Mouse (Mus musculus) G1E-ER4 (cell line): ENCODE measurements around the gene Pabpn1. TPM values are rescaled to one million over a fixed set of nuclear protein-coding genes. Genes with fewer than 3 reads are reported as not detected.

Source experiments
- GATA1 ChIP-seq: IDR thresholded peaks from one replicate; pipeline ENCODE4 v1.8.0; 2012; ENCODE audit warnings: low read length, inconsistent platforms
- polyA plus RNA-seq: library from polyadenylated mRNA; stranded (reverse); fragments of >175 nt; gene quantifications from 2 replicates; pipeline ENCODE4 v1.2.3, GENCODE M21; 2012

The Pabpn1 gene
- 412 and 528 TPM in 2 replicates for polyA plus RNA-seq

DNA sequence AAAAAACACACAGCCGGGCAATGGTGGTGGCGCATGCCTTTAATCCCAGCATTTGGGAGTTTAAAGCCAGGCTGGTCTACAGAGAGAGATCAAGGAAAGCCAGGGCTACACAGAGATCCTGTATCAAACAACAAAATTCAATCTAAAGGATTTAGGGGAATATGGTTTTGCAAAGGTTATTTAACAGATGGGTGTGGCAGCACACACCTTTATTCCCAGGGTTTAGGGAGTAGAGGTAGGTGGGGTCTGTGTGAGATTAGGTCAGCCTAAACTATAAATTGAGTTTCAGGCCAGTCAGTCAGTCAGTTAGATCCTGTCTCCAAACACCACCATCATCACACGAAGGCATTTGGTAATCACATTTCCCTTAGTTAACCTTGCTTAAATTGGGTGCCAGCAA, at the start of gene Pabpn1:
TSS of gene Pabpn1 (plus strand) at position 301 of the 400 bp plus-strand sequence.
- TF ChIP-seq GATA1: no peak

DNA sequence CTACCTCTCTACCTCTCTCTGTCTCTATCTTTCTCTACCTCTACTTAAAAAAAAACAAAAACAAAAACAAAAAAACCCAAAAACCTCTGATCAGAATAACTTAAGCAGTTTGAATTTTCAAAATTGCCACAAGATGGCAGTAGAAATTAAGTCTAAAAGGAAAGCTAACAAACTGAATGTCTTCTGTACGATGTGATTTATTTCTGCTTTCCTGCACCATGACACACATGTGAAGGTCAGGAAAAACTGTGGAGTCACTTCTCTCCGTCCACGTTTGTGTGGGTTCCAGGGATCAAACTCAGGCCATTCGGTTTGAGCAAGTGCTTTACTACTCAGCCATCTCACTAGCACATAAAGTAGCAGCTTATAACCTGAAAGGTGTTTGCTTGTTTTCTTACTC, 48.8 kb upstream of the Pabpn1 start:
- no peak for TF ChIP-seq GATA1

DNA sequence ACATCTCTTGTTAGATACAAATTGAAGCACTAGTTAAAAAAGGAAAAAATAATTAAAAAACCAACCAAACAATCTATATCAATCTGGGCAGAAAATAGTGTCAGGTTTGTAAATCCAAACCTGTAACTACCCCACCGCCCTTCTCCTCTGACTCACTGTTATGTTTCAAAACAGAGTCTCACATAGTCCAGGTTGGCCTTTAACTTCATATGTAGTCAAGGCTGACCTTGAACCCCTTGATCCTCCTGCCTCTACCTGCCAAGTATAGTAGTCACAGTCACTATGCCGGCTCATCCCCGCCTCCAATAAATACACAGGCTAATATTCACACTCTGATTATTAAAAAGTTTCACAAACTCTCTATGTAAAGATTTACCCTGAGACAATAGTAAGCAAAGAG, 36.6 kb upstream of the Pabpn1 start:
- TF ChIP-seq GATA1: no peak

DNA sequence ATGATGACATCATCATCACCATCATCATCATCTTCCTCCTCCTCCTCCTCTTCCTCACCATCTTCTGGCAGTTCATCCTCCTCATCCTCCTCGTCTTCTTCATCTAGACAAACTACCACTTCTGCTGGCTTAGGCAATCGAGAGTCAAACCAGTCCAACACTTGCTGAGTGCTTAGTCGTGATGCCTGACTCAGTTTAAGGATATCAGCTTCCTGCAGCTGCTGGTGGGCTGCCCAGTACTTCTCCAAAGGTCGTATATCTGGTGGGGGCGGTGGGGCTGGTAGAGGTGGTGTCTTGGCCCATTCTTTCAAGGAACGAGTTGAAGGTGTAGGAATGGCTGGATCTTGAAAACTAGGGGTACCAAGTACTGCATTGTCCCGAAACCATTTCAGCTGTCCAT, 35.6 kb upstream of the Pabpn1 start:
- TF ChIP-seq GATA1: no peak

DNA sequence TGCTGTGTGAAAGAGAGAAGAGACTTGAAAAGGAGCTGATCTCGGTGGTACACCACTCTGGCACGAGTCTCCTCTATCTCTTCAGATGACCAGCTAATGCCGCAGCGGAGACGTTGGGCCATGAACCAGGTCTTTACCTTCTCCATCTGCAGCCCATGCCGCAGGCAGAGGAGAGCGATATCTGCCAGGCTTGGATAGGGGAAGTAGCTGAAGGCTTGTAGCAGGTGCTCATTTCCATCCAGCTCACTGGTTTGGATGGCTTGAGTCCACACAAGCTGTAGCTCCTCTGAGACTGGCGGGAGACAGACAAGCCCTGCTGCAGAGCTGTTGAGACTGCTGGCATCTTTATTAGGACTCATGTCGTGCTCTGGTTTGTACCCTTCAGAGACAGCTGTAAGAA, 34.4 kb upstream of the Pabpn1 start:
- TF ChIP-seq GATA1: no peak

DNA sequence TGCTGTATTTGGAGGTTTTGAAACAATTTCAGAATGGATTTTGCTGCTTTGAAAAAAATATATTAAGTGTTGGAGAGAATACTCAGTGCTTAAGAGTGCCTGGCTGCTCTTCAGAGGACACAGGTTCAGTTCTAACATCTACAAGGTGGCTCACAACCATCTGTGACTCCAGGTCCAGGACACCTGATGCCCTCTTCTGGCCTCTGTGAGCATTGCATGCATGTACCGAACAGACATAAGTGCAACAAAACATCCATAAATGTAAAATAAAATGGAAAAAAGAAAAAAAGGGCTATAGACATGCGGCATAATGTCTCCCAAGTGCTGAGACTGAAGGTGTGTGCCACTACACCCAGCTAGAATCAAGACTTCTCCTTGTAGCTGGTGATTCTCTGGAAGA, 31.8 kb upstream of the Pabpn1 start:
- TF ChIP-seq GATA1: no peak

DNA sequence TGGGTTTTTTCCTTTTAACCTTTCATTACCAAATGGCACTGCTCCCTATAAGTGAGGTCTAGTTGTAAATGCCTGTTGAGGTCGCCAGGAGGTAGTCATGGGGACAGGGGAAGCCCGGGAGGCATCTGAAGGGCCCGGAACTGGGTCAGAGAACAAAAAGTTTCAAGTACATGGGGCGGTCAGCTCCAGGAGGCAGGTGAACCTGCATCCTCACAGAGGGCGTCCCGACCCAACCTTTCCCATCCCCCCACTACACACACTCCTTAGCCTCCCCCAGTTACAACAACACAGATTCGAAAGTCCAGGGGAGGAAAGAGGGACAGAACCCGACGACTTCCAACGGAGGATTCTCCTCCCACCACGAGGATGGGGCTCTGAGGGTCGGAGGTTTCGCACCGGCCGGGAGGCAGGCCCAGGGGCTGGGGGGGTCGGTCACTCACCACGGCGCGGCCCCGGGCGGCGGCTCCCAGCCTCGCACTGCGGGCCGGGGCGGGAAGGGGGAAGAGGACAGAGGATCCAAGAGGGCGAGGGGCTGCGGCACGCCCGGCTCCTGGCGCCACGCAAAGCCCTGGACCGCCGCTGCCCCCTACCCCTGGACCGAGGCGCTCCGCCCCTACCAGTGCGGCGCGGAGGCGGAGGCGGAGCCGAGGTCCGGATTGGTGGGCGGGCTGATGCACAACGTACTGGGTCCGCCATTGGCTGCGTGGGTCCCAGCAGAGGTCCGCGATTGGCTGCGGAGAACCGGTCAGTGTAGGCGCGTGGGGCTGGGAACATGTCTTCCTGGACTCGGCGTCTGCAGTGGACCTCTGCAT, 28.6 kb upstream of the Pabpn1 start:
- no peak for TF ChIP-seq GATA1

DNA sequence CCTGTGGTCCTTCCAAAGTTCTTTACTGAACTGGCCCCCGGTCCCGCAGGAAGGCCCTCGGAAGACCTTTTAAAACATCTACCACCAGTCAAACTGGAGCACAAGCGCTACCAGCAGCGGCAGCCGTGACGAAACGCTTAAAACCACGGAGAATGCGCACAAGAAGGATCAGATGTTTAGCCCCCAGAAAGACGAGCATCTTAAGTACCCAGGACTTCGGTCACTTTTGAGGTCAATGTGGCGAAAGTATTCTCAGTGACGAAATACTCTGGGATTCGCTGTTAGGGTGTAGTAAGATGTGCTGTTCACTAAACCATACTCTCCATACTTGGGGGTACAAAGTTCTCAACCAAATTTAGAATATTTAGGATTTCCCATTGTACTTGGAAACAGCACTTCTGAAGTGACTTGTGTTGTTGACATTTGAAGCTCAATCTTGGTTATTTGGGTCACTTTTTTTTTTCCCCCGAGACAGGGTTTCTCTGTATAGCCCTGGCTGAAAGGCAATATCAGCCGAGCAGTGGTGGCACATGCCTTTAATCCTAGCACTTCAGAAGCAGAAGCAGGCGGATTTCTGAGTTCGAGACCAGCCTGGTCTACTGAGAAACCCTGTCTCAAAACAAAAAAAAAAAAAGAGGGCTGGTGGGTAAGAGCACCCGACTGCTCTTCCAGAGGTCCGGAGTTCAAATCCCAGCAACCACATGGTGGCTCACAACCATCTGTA, 27.8 kb upstream of the Pabpn1 start:
- no peak for TF ChIP-seq GATA1

DNA sequence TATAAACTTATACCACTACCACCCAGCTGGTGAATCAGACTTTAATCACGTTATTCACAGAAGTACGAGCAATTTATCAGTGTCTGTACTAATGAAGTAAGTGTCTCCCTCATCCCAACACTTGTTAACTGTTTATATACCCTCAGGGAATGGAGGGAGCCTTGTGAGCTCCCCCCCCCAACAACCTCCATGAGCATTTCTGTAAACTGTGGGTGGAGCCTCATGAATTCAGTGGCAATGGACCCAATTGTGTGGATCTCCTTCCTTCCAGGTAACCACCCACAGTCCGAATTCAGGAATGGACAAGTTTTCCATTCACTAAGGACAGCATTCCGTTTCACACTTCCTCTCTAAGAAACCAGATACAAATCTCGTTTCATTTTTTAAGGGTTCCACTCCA, 26.7 kb upstream of the Pabpn1 start:
- no peak for TF ChIP-seq GATA1

DNA sequence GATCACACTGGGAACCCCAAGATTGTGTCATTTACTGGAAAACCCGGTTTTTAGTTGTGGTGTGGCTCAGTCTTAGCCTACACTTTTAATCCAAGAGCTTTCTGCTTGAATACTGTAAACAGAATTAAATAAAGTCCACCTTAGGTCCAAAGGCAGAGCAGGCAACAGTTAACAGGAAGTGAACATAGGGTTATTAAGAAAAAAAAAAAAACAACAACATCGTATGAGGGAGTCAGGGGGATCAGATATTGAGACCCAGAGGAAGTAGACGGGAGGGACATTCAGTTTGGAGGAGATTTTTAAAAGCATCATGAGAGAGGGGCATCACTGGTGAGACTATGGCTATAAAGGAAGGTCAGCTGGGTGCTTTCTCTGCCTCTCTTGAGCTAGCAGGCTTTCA, 26.0 kb upstream of the Pabpn1 start:
- no peak for TF ChIP-seq GATA1

DNA sequence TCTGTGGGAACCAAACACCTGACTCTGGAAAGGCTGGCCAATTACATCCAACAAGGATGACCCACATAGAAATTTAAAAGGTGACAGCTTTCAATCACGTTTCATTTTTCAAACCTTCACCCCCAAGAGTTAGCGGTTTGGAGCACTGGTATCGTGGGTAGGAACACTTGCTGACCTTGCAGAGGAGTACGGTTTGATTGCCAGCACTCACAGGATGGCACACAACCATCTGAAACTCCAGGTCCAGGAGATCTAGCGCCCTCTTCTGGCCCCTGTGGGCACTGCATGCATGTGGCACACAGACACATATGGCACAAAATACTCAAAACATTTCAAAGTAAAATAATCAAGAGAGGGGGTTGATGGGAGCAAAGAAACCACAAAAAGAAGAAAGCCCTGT, 25.4 kb upstream of the Pabpn1 start:
- no peak for TF ChIP-seq GATA1

DNA sequence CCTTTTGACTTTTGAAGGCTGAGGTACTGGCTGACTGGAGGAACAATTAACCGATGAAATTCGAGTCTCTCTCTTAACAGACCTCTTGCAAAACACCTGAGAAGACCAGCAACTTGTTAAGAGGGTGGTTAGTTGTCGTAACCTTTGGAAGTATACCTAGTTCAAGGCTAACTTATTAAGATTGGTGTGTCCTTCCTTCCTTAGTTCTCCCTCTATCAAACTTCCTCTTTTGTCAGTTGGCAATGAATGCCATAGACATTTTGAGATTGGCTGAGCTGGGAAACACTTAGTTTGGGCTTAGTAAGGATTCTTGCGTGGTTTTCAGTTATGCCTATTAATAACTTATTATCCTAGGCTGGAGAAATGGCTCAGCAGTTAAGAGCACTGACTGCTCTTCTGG, 24.3 kb upstream of the Pabpn1 start:
- TF ChIP-seq GATA1: no peak

DNA sequence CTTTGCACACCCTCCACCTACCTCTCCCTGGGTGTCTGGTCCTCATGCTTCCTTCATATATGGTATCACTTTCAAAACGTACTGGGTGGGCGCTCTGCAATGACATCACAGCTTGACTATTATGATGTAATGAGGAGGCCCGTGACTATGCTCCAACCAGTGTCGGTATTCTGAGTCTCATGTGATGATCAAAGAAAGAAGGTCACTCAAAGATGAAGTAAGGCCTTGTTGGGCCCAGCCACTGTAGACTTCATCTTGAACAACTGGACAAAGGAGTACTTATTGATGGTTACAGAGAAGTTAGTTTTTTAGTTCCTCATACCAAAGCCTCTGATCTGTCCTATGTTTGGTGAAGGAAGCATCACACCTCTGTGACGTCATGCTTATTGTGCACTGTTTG, 21.4 kb upstream of the Pabpn1 start, which contains the start of gene Homez:
TSS of gene Homez (minus strand) at position 101 of the 400 bp plus-strand sequence.
- TF ChIP-seq GATA1: no peak

DNA sequence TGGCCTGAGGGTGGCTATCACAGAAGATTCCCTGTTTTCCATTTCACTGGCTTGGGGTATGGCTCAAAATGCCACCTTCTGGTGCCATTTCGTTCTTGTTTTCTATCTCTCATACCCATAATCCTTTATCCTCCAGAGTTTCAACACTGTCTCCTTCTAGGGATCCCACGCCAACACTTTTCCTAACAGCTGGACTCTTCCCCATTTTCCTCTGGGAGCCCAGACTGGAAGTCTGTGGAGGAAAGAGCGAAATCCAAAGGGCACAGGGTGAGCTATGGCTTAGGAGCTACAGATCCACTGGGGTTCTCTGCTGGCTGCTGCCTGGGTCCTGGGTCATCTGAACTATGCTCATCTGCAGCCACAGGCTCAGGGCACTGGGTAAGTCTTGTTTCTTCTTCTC, 18.1 kb upstream of the Pabpn1 start:
- no peak for TF ChIP-seq GATA1

DNA sequence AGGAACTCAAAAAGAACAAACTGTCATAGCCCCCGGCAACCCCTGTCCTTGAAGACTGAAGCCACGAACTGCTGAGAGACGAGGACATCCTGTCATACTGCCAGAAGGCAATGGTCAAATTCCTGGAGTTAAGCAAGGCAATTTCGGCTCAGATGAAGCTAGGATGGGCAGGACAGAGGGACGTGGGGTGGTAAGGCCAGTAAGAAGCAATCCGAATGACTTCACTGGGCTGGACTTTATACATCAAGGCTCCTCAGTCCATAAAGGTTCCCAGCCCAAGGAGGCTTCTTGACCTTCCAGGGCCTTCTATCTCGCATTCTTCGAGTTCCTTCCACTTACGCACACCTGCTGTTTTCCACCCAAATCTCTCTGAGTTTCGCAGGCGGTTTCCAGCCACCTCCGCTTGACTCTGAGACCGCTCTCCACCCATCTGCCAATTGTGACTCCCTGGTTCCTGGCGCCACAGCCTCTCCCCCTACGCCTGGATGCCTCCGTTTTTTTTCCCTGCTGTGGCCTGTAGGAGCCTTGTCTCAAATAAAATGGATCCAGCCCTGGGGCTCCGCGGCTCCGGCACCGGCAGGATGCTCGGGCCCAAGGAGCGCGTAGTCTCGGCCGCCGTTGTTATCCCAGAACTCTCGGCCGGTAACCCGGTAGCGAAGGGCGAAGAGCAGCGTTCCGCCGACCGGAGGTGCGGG, 16.3 kb upstream of the Pabpn1 start:
- no peak for TF ChIP-seq GATA1

DNA sequence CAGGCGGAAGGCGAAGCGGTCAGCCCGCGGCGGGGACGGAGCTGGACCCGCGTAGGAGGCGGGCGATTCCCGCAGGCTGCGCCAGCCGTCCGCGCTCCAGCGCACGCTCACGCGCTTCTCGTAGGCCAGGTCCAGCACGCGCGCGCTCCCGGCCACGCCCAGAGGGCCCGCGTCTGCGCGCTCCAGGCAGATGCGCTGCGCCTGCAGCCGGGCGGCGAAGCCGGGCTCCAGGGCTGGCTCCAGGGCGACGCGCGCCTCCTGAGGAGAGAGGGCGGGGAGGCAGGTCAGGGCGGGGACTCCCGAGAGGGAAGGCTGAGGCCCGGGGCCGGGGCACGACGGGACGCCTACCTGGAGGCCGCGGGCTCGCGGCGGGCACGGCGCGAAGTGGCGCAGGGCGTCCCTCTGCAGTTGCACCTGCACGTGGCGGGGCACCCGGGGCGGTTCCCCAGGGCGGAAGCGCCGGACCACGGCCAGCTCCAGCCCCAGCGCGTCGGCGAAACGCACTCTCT, 15.7 kb upstream of the Pabpn1 start:
- no peak for TF ChIP-seq GATA1

DNA sequence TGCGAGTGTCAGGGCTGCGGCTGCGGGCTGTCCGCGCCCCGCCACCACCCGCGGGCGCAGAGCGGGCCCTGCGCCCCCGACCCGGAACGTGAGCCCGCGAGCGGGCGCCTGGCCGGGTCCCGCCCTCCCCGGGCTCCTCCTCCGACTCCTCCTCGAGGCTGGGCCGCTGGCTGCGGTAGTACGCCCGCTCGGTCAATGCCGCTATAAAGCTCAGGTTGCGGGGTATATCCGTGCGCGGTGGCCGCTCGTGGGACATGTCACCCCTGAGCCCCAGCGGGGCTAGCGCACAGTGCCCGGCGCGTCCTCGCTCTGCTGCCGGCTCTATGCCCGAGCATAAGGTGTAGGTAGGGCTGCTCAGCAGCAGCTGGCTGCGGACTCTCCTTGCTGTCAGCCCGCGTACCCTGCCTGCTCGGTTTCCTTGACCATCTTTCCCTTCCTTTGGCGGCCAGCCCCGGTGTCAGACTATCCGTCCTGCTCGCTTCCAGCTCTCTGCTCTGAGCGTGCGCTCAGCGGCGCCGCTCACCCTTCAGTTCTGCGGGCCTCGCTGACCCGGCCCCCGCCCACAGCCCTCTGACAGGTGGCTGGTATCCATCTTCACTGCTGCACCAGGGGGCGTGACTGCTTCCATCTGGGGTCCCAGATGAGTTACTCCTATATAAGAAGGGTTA, 15.1 kb upstream of the Pabpn1 start, which contains the start of gene Ppp1r3e:
TSS of gene Ppp1r3e (minus strand) at position 503 of the 668 bp plus-strand sequence.
- TF ChIP-seq GATA1: no peak
